Mouse (Mus musculus) retina, adult 2 months (tissue): ENCODE measurements around the gene 1600015I10Rik.
"Not testable (repeated sequence)": the region's sequence is repeated elsewhere in the genome, so short reads cannot be mapped to it uniquely, and the experiment has no call there.

Experiments
- DNase-seq: peaks from one replicate; pipeline ENCODE4 v3.0.0-alpha.2; 2012; ENCODE audit warnings: low read depth, low spot score

The 1600015I10Rik gene

DNA sequence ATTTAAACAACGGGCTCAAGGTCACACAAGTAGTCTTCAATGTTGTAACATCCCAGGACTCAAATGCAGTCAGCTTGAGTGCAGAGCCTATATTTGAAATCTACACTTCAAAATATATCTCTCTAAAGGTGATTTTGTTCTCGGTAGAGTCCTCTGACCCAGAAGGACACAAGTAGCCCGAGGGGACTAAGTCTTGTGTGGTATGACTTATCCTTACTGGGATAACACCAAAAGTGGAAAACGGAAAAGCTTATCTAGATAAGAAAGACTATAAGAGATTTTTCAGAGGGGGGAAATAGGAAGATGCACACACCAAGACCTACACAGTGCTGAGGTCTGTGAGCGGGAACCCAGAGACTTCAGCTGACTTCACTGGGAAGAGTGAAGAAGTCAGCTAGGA lies at the start of gene 1600015I10Rik:
TSS of gene 1600015I10Rik (plus strand) at position 301 of the 400 bp plus-strand sequence.
- no peak for DNase-seq

DNA sequence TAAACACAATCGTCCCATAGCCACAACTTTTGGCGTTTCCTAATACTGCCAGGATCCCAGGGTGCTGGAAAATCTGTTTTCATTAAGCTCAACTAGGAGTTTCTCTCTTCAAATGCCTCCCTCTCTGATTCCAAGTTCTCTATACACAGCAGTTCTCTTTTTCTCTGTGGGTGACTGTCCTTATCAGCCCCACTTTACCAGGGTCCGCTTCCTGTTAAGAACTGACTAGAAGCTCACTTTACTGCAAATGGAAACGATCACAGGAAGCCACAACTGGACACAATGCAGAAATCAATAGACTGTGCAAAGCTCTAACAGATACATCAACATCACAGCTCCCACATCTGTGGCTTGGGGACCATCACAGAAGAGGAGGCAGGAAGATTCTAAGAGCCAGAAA lies 35.5 kb upstream of the 1600015I10Rik start:
- DNase-seq: no peak

DNA sequence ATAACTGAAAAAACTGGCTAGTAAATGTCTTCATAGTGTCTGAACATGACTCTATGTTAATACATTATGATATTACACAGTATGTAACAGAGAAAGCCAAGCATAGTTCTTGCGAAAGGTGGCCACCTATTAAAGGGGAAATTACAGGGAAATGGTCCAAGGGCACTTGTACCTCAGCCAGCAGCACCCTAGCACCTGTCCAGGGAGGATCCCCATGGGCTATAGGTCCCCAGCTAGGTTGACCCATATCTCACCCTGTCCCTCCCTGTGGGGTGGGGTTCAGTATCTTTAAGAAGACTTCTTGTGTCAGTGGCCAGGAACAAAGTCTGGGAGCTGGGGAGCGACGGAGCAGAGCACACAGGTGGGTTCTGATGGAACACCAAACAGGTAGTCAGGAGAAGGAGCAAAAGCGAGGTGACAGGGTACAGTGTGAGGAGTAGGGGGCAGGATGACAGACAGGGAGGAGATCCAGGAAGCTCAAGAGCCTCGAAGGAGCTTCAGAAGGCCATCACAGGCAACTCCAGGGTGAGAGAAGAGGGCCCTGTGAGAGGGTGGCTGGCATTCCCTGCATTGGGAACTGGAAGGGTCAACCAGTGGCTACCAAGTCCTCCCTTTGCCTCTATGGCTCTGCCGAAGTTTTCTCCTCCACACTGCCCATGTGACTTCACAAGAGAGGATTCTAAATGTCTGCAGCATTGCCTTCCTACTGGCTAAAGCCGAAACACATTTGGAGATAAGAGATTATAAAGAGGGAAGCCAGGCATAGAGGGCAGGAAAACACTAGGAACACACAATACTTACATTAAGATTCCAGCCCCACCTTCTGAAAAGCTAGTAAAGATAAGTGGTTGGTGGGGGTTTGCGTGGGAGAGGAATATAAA lies 34.5 kb upstream of the 1600015I10Rik start:
- DNase-seq: no peak

DNA sequence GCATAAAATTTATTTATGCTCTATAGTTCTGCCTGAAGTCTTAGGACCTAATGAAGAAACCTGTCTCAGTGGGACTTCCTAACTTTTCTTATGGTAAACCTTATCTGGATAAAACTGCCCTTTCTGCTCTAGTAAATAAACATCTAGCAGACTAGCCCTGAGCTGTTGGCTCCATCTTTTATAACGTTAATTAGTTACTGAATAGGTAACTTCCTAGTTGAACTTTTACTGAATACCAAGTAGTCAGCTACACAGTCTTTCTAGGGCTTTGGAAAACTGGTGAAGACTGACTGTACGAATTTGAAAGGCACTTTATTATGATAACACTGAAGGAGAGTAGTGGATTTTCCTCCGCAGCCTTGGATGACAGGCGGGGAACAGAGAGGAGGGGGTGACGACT lies 33.8 kb upstream of the 1600015I10Rik start:
- no peak for DNase-seq

DNA sequence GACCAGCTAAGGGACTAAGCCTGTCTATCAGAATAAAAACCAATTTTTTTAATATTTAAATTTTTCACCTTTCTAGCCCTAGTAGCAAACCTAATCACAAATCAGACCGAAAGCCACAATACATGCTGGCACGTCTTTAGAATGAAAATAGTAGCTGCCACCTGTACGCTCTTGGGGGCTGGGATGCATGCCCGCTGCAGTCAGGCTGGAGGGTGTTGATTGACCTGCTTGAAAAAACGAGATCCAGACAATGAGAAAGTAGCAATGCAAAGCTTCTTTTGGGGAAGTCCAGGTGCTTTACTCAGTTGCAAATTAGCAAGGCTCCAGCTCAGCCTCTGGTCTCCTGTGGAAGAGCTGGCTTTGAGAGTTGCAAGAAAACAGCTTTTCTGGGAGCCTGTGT lies 32.7 kb upstream of the 1600015I10Rik start:
- no peak for DNase-seq

DNA sequence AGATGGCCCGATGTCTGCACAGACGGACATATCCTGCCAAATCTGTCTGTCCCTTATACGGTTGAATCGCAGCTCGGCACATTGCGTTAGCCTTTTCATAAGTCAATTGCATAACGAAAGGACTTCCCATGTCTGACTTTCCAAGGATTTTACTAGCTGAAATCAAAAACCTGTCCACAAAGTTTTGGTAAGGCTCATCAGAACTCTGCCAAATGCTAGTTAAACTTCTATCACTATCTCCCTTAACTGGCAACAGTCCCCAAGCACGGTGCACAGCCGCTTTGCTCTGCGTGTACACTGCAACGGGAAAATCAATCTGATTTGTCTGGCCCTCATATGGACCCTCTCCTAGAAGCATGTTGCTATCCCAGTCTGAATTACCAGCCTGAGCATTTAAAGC lies 28.4 kb upstream of the 1600015I10Rik start:
- not testable (repeated sequence) for DNase-seq

DNA sequence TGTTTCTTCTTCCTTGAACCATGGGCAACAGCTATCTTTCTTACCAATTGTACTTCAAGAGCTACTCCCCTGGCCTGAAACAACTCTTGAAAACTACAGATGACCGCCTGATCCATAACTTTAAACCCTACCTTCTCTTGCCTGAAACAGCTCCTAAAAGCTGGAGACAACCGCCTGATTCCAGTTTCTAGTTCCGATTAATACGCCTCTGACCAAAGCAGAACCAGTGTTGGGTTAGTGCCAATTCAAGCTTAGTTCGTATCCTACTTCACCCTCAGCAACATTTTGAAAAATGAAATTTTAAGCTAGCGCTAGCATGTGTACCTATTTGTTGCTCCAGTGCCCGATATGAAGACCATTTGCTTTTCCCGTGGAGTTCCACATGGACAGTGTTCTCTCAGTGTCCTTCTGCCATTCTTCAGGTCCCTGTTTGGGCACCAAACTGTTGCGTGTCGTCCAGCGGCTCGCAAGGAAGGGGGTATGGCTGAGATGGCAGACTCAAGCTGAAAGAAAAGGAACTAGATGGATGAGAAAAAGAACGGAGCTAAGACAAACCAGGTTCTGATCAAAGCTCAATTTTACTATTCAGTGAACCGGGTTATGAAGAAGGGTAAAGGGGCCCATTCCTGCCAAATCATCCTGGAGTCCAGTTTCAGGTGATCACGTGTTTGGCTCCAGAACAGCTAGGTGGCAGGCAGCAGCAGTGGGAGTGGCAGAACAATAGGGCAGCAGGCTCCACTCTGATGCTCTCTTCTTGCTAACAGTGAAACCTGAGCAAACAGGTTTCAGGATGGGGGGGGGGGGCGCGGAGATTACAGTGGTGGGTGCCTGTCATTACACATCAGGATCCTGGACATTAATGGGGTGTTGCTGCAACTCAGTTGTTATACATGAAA lies 26.9 kb upstream of the 1600015I10Rik start:
- DNase-seq: no peak

DNA sequence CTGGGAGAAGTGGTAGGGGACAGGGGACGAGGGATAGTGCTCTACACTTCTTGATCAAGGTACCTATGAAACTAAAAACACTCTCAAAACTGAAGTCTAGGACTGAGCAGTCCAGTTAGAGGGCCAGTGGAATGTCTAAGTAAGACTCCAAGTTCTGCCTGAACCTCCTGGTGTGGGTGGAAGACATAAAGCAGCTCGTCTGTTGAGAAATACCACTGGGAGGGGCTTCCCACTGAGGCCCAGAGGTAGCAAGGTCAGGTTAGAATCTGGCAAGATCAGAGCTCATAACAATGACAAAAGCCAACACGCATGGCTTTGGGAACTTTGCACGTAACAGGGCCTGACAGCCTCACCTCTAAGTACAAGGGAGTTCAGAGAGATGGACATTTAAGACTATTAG lies 26.3 kb upstream of the 1600015I10Rik start:
- no peak for DNase-seq

DNA sequence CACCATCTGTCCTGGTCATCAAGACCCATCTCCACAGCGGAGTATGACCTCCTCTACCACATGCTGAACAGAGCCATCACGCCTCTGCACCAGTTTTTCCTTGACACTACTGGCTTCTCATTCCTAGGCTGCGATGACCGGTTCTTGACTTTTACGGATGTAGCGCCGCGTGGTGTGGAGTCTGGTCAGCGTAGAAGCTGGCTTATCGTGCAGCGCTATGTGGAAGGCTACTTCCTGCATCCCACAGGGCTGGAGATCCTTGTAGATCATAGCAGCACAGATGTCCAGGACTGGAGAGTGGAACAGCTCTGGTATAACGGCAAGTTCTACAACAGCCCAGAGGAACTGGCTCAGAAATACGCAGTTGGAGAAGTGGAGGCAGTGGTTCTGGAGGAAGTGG lies 24.1 kb upstream of the 1600015I10Rik start:
- no peak for DNase-seq

DNA sequence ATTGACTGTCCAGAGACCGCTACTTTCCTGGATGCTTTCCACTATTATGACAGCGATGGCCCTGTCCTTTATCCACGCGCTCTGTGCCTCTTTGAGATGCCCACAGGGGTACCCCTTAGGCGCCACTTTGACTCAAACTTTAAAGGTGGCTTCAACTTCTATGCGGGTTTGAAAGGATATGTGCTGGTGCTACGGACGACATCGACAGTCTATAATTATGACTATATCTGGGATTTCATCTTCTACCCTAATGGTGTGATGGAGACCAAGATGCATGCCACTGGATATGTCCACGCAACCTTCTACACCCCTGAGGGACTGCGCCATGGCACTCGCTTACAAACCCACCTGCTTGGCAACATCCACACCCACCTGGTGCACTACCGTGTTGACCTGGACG lies 23.3 kb upstream of the 1600015I10Rik start:
- no peak for DNase-seq

DNA sequence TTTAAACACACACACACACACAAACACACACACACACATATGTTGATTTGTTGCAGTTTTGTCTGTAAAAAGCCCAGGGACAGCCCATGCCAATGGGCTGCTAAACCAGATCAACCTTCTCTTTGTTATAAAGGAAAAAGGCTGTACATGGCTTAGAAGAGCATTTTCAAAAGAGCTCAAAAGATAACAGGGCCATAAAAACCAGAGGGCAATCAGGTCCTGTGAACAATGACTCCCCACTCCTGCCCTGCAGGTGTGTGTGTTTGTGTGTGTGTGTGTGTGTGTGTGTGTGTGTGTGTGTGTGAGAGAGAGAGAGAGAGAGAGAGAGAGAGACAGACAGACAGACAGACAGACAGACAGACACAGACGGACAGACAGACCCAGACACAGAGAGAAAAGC lies 20.5 kb upstream of the 1600015I10Rik start:
- DNase-seq: no peak

DNA sequence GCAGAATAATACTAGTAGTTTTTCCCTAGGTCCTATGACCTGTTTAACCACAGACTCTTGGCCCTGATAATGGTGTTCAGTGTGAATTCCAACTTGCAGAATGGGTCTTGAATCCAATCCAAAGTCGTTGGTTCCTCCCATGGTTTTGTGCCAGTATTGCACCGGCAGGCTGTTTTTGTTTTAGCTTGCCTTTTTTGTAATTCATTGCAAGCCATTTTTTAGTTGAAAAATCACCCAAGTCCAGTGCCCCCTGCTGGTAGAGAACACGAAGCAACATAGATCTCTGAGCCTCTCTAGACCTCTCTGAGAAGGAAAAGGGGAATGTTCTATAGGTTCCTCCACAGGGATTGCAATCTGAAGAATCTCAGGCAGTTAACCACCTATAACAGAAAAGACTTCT lies 17.7 kb upstream of the 1600015I10Rik start:
- no peak for DNase-seq

DNA sequence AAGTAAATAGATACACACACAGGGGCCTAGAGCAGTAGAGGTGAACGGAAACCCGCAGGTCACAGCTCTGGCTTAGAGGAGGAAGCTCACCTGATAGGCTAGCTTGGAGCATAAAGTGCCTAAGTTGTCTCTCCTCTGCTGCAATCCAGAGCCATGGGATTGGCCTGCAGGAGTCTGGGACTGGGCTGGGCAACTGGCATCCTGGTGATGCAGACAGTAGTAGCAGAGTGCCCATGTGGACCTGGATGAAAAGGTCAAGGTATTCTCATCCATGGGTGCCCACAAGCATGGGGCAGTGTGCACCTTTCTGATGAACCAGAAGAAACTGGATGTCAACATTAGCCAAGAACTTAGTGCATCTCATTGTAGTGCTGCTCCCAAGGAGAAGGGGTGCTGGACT lies 16.1 kb upstream of the 1600015I10Rik start:
- DNase-seq: no peak

DNA sequence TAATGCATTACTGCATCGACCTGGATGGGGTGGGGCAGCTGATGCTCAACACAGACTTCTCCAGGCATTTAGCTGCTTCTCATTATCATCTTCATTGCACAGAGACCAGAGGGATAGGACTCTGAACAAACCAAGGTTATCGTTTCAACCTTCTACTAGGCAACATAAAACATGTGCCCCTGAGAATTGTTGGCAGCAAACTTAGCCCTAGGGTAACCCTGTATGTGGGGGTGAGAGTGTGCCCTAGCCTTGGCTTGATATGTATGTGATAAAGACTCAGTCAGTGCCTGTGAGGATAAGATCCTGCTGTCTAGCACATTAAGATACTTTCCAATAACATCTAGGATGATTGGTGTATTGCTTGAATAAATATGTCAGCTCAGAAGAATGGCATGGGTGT lies 19.9 kb downstream of the 1600015I10Rik start:
- no peak for DNase-seq

DNA sequence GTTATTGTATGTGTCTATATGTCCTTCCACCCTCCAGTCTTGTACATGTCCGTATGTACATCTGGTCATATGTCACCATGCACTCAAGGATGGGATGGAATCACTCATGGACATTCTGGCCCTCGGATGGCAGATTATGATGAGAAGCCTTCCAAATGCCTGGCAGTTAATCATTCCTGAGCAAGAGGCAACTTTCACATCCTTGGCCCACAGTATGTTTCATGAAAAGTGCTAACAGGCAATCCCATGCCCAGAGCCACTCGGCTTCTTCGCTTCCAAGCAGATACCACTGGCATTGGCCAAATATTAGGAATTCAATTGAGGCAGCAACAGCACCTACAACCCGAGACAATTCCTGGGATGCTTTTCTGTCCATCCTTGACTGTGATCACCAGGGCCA lies 21.0 kb downstream of the 1600015I10Rik start:
- no peak for DNase-seq

DNA sequence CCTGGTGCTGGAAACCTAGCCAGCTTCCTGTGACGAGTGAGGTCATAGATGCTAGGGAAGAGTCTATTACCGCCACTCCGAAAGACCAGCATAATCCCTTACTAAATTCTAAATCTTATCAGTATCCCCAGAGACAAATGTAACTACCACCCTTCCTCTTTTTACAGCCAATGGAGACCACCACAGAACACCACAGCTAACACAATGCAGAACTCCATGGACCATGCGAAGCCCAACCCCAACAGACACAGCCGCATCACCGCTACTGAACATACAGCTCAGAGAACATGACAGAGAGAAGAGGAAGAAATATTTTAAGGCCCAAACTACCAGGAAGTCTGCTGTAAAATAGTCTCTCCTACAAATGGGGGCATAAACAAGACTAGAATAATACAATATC lies 21.9 kb downstream of the 1600015I10Rik start:
- no peak for DNase-seq

DNA sequence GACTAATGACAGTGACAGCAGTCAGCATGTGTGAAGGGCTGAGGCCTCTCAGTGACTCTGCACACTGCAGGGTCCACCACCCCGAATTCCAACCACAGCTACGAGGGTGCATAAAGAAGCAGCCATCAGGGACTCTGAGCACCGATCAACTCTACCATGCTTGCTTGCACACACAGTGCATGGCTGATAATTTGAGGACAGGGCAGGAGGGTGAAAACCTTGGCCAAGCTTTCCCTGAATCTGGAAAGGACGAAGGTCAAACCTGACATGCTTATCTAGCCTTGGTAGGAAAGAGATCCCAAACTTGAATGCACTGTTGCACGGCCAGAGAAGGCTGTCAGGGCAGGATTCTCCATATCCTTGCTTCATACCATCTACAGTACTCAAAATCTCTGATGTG lies 23.5 kb downstream of the 1600015I10Rik start:
- DNase-seq: no peak

DNA sequence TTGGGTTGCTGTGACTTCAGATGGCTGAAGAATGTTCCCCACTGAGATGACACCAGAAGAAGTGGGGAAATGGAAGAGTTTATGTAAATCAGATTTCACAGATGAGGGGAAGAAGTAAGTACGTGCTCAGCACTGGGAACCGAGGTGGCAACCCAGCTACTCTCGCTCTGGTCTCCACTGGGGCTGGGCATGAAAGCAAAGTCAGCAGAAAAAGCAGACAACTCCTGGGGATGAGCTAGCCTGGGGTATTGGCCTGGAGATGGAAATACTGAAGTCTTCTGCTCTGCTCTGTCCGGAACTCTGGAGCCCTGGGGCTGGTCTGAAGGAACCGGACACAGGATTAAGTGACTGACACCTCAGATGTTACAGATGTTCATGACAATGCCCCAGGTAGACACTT lies 24.5 kb downstream of the 1600015I10Rik start:
- DNase-seq: no peak

DNA sequence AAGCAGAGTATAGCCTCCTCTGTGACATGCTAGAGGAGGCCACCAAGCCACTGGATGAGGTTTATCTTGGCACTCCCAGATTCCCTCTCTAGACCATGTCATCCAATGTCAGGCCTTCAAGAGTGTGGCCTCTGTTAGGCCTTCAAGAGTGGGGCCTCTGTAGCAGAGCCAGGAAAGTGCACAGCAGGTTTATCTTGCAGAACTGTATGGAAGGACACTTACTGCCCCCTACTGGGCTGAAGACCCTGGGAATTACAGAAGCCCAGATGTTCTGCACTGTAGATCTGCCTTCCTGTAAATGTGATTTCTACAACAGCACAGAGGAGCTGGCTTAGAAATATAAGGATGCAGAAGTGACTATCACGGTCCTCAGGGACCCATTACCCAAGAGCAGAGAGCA lies 25.3 kb downstream of the 1600015I10Rik start:
- peak; percentile 13 for DNase-seq

DNA sequence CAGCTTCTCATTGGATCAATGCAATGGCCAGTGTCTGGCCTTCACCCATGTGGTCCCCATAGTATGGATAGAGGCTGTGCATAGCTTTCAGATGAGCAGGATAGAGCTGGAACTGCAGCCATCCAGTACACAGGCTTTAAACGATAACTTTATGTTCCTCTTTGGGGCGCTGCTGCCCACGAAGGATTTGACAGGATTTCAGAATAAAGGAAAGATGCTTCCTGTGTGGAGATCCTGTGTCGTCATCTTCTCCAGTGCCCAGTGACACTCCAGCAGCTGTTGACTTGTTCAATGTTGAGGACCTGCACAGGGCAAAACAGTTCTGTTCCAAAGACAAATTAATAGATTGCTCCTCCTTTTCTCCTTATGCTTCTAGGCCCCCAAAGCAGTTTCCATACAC lies 27.1 kb downstream of the 1600015I10Rik start:
- DNase-seq: no peak

DNA sequence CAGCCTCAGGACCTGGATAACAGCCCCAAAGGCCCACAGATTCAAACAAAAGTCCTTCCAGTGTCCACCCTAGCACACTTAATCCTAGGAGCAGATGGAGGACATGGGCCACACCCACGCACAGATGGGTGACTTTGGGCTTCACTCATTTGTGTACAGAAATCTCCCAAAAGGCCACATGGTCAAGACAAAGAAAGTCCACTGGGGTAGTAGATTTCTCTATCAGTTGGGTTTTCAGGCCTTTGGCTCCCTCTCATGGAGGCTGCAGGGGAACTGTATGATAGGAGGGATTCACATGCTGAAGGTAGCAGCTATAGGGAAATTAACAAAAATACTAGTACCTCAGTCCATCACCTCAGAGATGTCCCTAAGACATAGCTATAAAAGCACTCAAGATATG lies 28.4 kb downstream of the 1600015I10Rik start:
- no peak for DNase-seq

DNA sequence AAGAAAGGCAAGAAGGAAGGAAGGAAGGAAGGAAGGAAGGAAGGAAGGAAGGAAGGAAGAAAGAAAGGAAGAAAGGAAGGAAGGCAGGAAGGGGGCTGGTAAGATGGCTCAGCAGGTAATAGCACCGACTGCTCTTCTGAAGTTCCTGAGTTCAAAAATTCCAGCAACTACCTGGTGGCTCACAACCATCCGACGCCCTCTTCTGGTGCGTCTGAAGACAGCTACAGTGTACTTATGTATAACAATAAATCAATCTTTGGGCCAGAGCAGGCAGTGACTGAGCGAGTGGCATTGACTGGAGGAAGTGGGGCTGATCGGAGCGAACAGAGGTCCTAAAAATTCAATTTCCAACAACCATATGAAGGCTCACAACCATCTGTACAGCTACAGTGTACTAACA lies 29.5 kb downstream of the 1600015I10Rik start:
- not testable (repeated sequence) for DNase-seq

DNA sequence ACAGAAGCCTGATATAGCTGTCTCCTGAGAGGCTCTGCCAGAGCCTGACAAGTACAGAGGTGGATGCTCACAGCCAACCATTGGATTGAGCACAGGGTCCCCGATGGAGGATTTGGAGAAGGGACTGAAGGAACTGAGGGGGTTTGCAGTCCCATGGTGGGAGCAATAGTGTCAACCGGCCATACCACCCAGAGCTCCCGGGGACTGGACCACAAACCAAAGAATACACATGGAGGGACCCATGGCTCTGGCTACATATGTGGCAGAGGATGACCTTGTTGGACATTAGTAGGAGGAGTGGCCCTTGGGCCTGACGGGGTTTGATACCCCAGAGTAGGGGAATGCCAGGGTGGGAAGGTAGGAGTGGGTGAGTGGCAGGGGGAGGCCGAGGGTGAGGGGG lies 37.0 kb downstream of the 1600015I10Rik start:
- not testable (repeated sequence) for DNase-seq
